Mouse (Mus musculus) hindbrain, embryonic 16.5 days (tissue): Measurements from ENCODE around the gene Zfp599. TPM values are rescaled to one million over a fixed set of nuclear protein-coding genes. Genes with fewer than 3 reads are reported as not detected.
"Not testable (repeated sequence)": the region's sequence is repeated elsewhere in the genome, so short reads cannot be mapped to it uniquely, and the experiment has no call there.

Experiments used
- ATAC-seq: fragments of 200-750 bp; cut with Nextera tagmentation; 2 replicates; pipeline ENCODE4 v1.8.0; 2017; ENCODE audit warnings: moderate TSS enrichment, moderate library complexity
- H3K27ac ChIP-seq: fragments of 300-500 bp; sonication (generic); 2 replicates; pipeline ENCODE4 v1.5.1; 2014; ENCODE audit warnings: low read depth, mild to moderate bottlenecking, control low read depth, low read length, moderate library complexity
- H3K27me3 ChIP-seq: fragments of 300-500 bp; sonication (generic); replicated peaks from 2 replicates; pipeline ENCODE4 v1.6.1; 2014; ENCODE audit warnings: low read length; ENCODE audit not compliant: control insufficient read depth, insufficient read depth
- H3K36me3 ChIP-seq: fragments of 300-500 bp; sonication (generic); 2 replicates; pipeline ENCODE4 v1.6.1; 2014; ENCODE audit warnings: mild to moderate bottlenecking, low read length, moderate library complexity, mixed read lengths; ENCODE audit not compliant: control insufficient read depth, insufficient read depth
- H3K4me1 ChIP-seq: fragments of 300-500 bp; sonication (generic); 2 replicates; pipeline ENCODE4 v1.6.1; 2014; ENCODE audit warnings: low read depth, low read length; ENCODE audit not compliant: control insufficient read depth, insufficient read depth
- H3K4me2 ChIP-seq: fragments of 300-500 bp; sonication (generic); 2 replicates; pipeline ENCODE4 v1.6.1; 2014; ENCODE audit warnings: mild to moderate bottlenecking, low read length, control low read depth, moderate library complexity
- H3K4me3 ChIP-seq: fragments of 300-500 bp; sonication (generic); 2 replicates; pipeline ENCODE4 v1.5.1; 2014; ENCODE audit warnings: mild to moderate bottlenecking, low read length, control low read depth, moderate library complexity
- H3K9ac ChIP-seq: fragments of 300-500 bp; sonication (generic); 2 replicates; pipeline ENCODE4 v1.6.1; 2014; ENCODE audit warnings: low read depth, mild to moderate bottlenecking, control low read depth, low read length, moderate library complexity
- H3K9me3 ChIP-seq: fragments of 300-500 bp; sonication (generic); 2 replicates; pipeline ENCODE4 v1.6.1; 2014; ENCODE audit warnings: mild to moderate bottlenecking, low read length, moderate library complexity; ENCODE audit not compliant: control insufficient read depth
- WGBS: fragments of 180-500 bp; shearing (Covaris S2); extraction: QIAGEN DNeasy Blood & Tissue Kit; methylation state at CpG from one replicate; pipeline ENCODE4 v1.1.7; 2014; 5-methylcytosine and 5-hydroxymethylcytosine counted together
- polyA plus RNA-seq: library from polyadenylated mRNA; unstranded; fragments of >200 nt; fragmentation: Nextera tagmentation; extraction: Ambion mirVana; gene quantifications from 2 replicates; pipeline ENCODE4 v1.2.1, GENCODE M21; 2015

Zfp599 gene
- polyA plus RNA-seq, 1 experiment from 2014 or later = 7.4 TPM

GRCm38 (mm10) chr9:22260092-22260422 lies 362 bp upstream of the Zfp599 start:
- Histone ChIP-seq H3K9ac (peak overlapping the region; percentile 68; the same call in 1 of the 2 replicates), H3K4me2 (peak overlapping the region; percentile 62), H3K4me1 (no peaks in the 10 kb centered on the region), H3K27ac (no peak overlapping the region), H3K9me3 (peaks cover 6% of the 10 kb centered on the region), H3K4me3 (peak overlapping the region; percentile 56), H3K36me3 (peaks cover 7% of the 10 kb centered on the region), H3K27me3 (no peaks in the 10 kb centered on the region)
- ATAC-seq = no peak
- 30% methylated on average over 3 of the region's 3 CpGs for WGBS

GRCm38 (mm10) chr9:22258784-22259183 lies 911 bp downstream of the Zfp599 start:
- no peaks in the 10 kb centered on the region for H3K4me1 ChIP-seq
- H3K4me2 ChIP-seq = peak overlapping the region; percentile 62
- no peak for ATAC-seq
- 82% methylated on average over 8 of the region's 8 CpGs for WGBS
- H3K27ac ChIP-seq = no peak overlapping the region
- peaks cover 14% of the 10 kb centered on the region for H3K36me3 ChIP-seq
- H3K9me3 ChIP-seq = peaks cover 10% of the 10 kb centered on the region
- no peaks in the 10 kb centered on the region for H3K27me3 ChIP-seq
- peak overlapping the region; percentile 56 for H3K4me3 ChIP-seq
- H3K9ac ChIP-seq = peak overlapping the region; percentile 68; the same call in 1 of the 2 replicates

GRCm38 (mm10) chr9:22256579-22256978 lies 3.1 kb downstream of the Zfp599 start:
- Histone ChIP-seq H3K4me3 (no peak overlapping the region), H3K4me1 (no peaks in the 10 kb centered on the region), H3K4me2 (no peak overlapping the region), H3K9me3 (peaks cover 11% of the 10 kb centered on the region), H3K36me3 (peaks cover 31% of the 10 kb centered on the region), H3K27ac (no peak overlapping the region), H3K27me3 (no peaks in the 10 kb centered on the region), H3K9ac (no peak overlapping the region)
- no peak for ATAC-seq
- WGBS = 94% methylated on average over 4 of the region's 4 CpGs

GRCm38 (mm10) chr9:22244242-22244641 lies 15.5 kb downstream of the Zfp599 start:
- no peak for ATAC-seq
- WGBS = 93% methylated on average over 2 of the region's 2 CpGs
- H3K27ac ChIP-seq = no peak overlapping the region
- H3K9me3 ChIP-seq = peaks cover 15% of the 10 kb centered on the region
- no peak overlapping the region for H3K9ac ChIP-seq
- H3K4me2 ChIP-seq = no peak overlapping the region
- no peaks in the 10 kb centered on the region for H3K27me3 ChIP-seq
- H3K4me1 ChIP-seq = no peaks in the 10 kb centered on the region
- H3K4me3 ChIP-seq = no peak overlapping the region
- H3K36me3 ChIP-seq = peaks cover 55% of the 10 kb centered on the region

GRCm38 (mm10) chr9:22240001-22240400 lies 19.7 kb downstream of the Zfp599 start:
- Histone ChIP-seq H3K27ac (no peak overlapping the region), H3K9me3 (peaks cover 5% of the 10 kb centered on the region; the same call in 1 of the 2 replicates), H3K27me3 (no peaks in the 10 kb centered on the region), H3K4me2 (no peak overlapping the region), H3K36me3 (peaks cover 52% of the 10 kb centered on the region), H3K4me3 (no peak overlapping the region), H3K9ac (no peak overlapping the region), H3K4me1 (no peaks in the 10 kb centered on the region)
- ATAC-seq = no peak
- WGBS = 97% methylated on average over 4 of the region's 4 CpGs

- H3K36me3 ChIP-seq = no peaks in the 10 kb centered on the region
These were observed 29.1 kb downstream of the Zfp599 start for GRCm38 (mm10) chr9:22230556-22230955.

GRCm38 (mm10) chr9:22230061-22230460 lies 29.6 kb downstream of the Zfp599 start:
- Histone ChIP-seq H3K4me3 (no peak overlapping the region), H3K27me3 (no peaks in the 10 kb centered on the region), H3K4me1 (no peaks in the 10 kb centered on the region), H3K9ac (no peak overlapping the region), H3K27ac (no peak overlapping the region), H3K4me2 (no peak overlapping the region), H3K9me3 (no peaks in the 10 kb centered on the region), H3K36me3 (no peaks in the 10 kb centered on the region)
- no peak for ATAC-seq
- 96% methylated on average over 3 of the region's 3 CpGs for WGBS

More at GRCm38 (mm10) chr9:22230556-22230955, 29.1 kb downstream of the Zfp599 start:
- Histone ChIP-seq H3K27me3 (no peaks in the 10 kb centered on the region), H3K4me3 (no peak overlapping the region), H3K4me1 (no peaks in the 10 kb centered on the region), H3K9me3 (no peaks in the 10 kb centered on the region), H3K4me2 (no peak overlapping the region), H3K27ac (no peak overlapping the region), H3K9ac (no peak overlapping the region)
- no peak for ATAC-seq

- H3K4me2 ChIP-seq = no peak overlapping the region
- H3K4me3 ChIP-seq = no peak overlapping the region
- H3K9ac ChIP-seq = no peak overlapping the region
- H3K27me3 ChIP-seq = no peaks in the 10 kb centered on the region
- ATAC-seq = no peak
- no peaks in the 10 kb centered on the region for H3K9me3 ChIP-seq
- no peaks in the 10 kb centered on the region for H3K36me3 ChIP-seq
- 92% methylated on average over 7 of the region's 7 CpGs for WGBS
- H3K27ac ChIP-seq = no peak overlapping the region
- no peaks in the 10 kb centered on the region for H3K4me1 ChIP-seq
These were observed 30.2 kb downstream of the Zfp599 start for GRCm38 (mm10) chr9:22229386-22230026.

GRCm38 (mm10) chr9:22226846-22227245 lies 32.8 kb downstream of the Zfp599 start:
- H3K9me3 ChIP-seq = no peaks in the 10 kb centered on the region
- ATAC-seq = no peak
- H3K36me3 ChIP-seq = no peaks in the 10 kb centered on the region
- no peaks in the 10 kb centered on the region for H3K4me1 ChIP-seq
- H3K27me3 ChIP-seq = no peaks in the 10 kb centered on the region
- H3K27ac ChIP-seq = no peak overlapping the region
- no peak overlapping the region for H3K4me3 ChIP-seq
- 80% methylated on average over 15 of the region's 15 CpGs for WGBS
- H3K4me2 ChIP-seq = no peak overlapping the region
- H3K9ac ChIP-seq = no peak overlapping the region

- H3K36me3 ChIP-seq, H3K9me3 ChIP-seq, H3K4me1 ChIP-seq, H3K27ac ChIP-seq, H3K9ac ChIP-seq, ATAC-seq, H3K27me3 ChIP-seq: not testable (repeated sequence)
- WGBS = 71% methylated on average over 7 of the region's 7 CpGs
- Histone ChIP-seq H3K4me3 (peak overlapping the region; percentile 88), H3K4me2 (peak overlapping the region; percentile 75)
These were observed 33.4 kb downstream of the Zfp599 start for GRCm38 (mm10) chr9:22226389-22226673.
